Mouse (Mus musculus): Measurements from ENCODE around the gene Ctbp2. TPM values are rescaled to one million over a fixed set of nuclear protein-coding genes. Genes with fewer than 3 reads are reported as not detected.

The Ctbp2 gene
- total RNA-seq, 1 experiment: 241 TPM

DNA sequence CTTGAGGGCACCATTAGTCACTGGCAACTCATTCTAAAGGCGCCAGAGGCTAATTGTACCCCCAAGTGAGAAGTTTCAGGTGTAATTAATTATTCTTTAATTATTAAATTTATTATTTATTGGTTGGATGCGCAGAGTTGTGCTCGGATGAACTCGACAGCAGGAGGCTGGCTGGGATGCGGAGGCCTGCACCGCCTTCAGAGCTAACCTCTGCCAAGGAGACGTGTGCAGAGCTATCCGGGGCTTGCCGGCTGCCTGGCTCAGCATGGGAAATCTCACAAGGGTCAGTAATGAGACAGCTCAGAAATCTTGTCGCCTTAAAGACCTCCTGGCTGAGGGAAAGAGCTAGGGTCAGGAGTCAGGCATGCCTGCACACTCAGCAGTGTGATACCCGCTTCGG is 31.5 kb upstream of the Ctbp2 start:
- Histone ChIP-seq H3K4me1 (ENCODE audit: control insufficient read depth in 2 of 2, insufficient read depth in 2 of 2, low read length in 2 of 2, poor library complexity in 1 of 2) (no peaks in the 10 kb centered on the region), H3K36me3 (ENCODE audit: control insufficient read depth, insufficient read depth, low read length, poor library complexity, severe bottlenecking) (no peaks in the 10 kb centered on the region), H3K9ac (ENCODE audit: insufficient read depth, low read depth, low read length, poor library complexity, severe bottlenecking) (no peak overlapping the region), H3K9me3 (ENCODE audit: control insufficient read depth, insufficient read depth, low read depth, low read length) (no peaks in the 10 kb centered on the region), H3K27ac (ENCODE audit: insufficient read depth, low read depth, low read length, poor library complexity, severe bottlenecking) (no peak overlapping the region), H3K4me3 (ENCODE audit: insufficient read depth in 1 of 2, low read depth in 1 of 2, low read length in 2 of 2, poor library complexity in 1 of 2, severe bottlenecking in 1 of 2) (no peak overlapping the region)
- TF ChIP-seq ZC3H11A (IDR thresholded peaks at IDR 0.05; ENCODE audit: borderline replicate concordance, low read depth, low read length) (no peak), CHD2 (IDR thresholded peaks at IDR 0.05; ENCODE audit: low read depth, low read length) (no peak)
- in situ Hi-C loops (cut with MboI; ENCODE audit: low sequenced_read_pairs in 2 of 2, unreplicated experiment in 2 of 2): no loop called here
- DNase-seq (ENCODE audit: low read depth, low spot score): no peak

DNA sequence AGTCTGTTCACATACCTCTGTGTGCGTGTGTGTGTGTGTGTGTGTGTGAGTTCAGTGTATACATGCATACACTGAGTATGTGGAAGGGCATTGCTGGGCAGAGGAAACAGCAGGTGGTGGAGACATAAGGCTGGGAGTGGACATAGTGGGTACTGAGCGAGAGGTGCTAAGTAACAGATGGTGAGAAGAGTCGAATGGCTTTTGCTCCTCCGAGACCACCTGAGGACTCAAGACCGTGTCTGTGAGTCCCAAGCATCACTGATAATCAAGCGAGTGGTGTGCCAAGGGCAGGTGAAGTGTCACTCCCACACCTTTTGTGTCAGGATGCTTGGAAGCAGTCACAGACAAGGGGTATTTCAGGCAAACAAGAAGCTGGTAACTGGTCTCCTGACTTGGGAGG is 30.7 kb upstream of the Ctbp2 start:
- Histone ChIP-seq H3K4me3 (ENCODE audit: insufficient read depth in 1 of 2, low read depth in 1 of 2, low read length in 2 of 2, poor library complexity in 1 of 2, severe bottlenecking in 1 of 2) (no peak overlapping the region), H3K9ac (ENCODE audit: insufficient read depth, low read depth, low read length, poor library complexity, severe bottlenecking) (no peak overlapping the region), H3K9me3 (ENCODE audit: control insufficient read depth, insufficient read depth, low read depth, low read length) (no peaks in the 10 kb centered on the region), H3K27ac (ENCODE audit: insufficient read depth, low read depth, low read length, poor library complexity, severe bottlenecking) (no peak overlapping the region), H3K4me1 (ENCODE audit: control insufficient read depth in 2 of 2, insufficient read depth in 2 of 2, low read length in 2 of 2, poor library complexity in 1 of 2) (no peaks in the 10 kb centered on the region), H3K36me3 (ENCODE audit: control insufficient read depth, insufficient read depth, low read length, poor library complexity, severe bottlenecking) (no peaks in the 10 kb centered on the region)
- DNase-seq (ENCODE audit: low read depth, low spot score): no peak
- no peak for TF ChIP-seq MAFK (IDR thresholded peaks at IDR 0.05; ENCODE audit: insufficient read depth, low read depth, low read length)
- TF ChIP-seq ZNF384 (IDR thresholded peaks at IDR 0.05; ENCODE audit: low read depth, low read length): no peak
- TF ChIP-seq HCFC1 (IDR thresholded peaks at IDR 0.05; ENCODE audit: borderline replicate concordance, insufficient read depth, low read length): no peak
- no peak for TF ChIP-seq CHD2 (IDR thresholded peaks at IDR 0.05; ENCODE audit: low read depth, low read length)
- TF ChIP-seq ZC3H11A (IDR thresholded peaks at IDR 0.05; ENCODE audit: borderline replicate concordance, low read depth, low read length): no peak
- in situ Hi-C loops (cut with MboI; ENCODE audit: low sequenced_read_pairs in 2 of 2, unreplicated experiment in 2 of 2): no loop called here

GRCm38 (mm10) chr7:133139689-133140336 is 15.7 kb upstream of the Ctbp2 start:
- H3K9me3 ChIP-seq (ENCODE audit: control insufficient read depth, insufficient read depth, low read depth, low read length): no peaks in the 10 kb centered on the region
- DNase-seq (ENCODE audit: low read depth, low spot score): no peak
- H3K4me3 ChIP-seq (ENCODE audit: insufficient read depth in 1 of 2, low read depth in 1 of 2, low read length in 2 of 2, poor library complexity in 1 of 2, severe bottlenecking in 1 of 2): no peak overlapping the region
- no peak overlapping the region for H3K9ac ChIP-seq (ENCODE audit: insufficient read depth, low read depth, low read length, poor library complexity, severe bottlenecking)
- in situ Hi-C loops (cut with MboI; ENCODE audit: low sequenced_read_pairs in 2 of 2, unreplicated experiment in 2 of 2): no loop called here
- TF ChIP-seq ZC3H11A (IDR thresholded peaks at IDR 0.05; ENCODE audit: borderline replicate concordance, low read depth, low read length): no peak
- TF ChIP-seq MAFK (IDR thresholded peaks at IDR 0.05; ENCODE audit: insufficient read depth, low read depth, low read length): no peak
- no peak for TF ChIP-seq CHD2 (IDR thresholded peaks at IDR 0.05; ENCODE audit: low read depth, low read length)
- TF ChIP-seq HCFC1 (IDR thresholded peaks at IDR 0.05; ENCODE audit: borderline replicate concordance, insufficient read depth, low read length): no peak
- TF ChIP-seq ZNF384 (IDR thresholded peaks at IDR 0.05; ENCODE audit: low read depth, low read length): no peak
- no peak overlapping the region for H3K27ac ChIP-seq (ENCODE audit: insufficient read depth, low read depth, low read length, poor library complexity, severe bottlenecking)
- H3K36me3 ChIP-seq (ENCODE audit: control insufficient read depth, insufficient read depth, low read length, poor library complexity, severe bottlenecking): no peaks in the 10 kb centered on the region
- H3K4me1 ChIP-seq (ENCODE audit: control insufficient read depth in 2 of 2, insufficient read depth in 2 of 2, low read length in 2 of 2, poor library complexity in 1 of 2): no peaks in the 10 kb centered on the region

DNA sequence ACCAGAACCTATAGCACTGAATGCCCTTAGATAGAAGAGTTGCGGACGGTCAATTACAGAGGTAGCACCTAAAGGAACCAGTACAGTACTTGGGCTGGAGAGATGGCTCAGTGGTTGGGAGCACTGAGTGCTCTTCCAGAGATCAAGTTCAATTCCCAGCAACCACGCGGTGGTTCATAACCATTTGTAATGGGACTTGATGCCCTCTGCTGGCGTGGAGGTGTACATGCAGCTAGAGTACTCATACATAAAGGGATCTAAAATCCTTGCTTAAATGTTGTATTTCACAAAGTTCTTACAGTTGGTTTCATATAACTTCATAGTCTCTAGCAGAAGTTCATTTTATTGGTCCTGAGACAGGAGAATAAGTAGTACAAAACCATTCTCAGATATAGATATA is 9.4 kb upstream of the Ctbp2 start:
- H3K27ac ChIP-seq (ENCODE audit: insufficient read depth, low read depth, low read length, poor library complexity, severe bottlenecking): no peak overlapping the region
- DNase-seq (ENCODE audit: low read depth, low spot score): no peak
- in situ Hi-C loops (cut with MboI; ENCODE audit: low sequenced_read_pairs in 2 of 2, unreplicated experiment in 2 of 2): no loop called here
- TF ChIP-seq ZC3H11A (IDR thresholded peaks at IDR 0.05; ENCODE audit: borderline replicate concordance, low read depth, low read length) (peak; percentile 78; the same call in 1 of the 2 replicates), HCFC1 (IDR thresholded peaks at IDR 0.05; ENCODE audit: borderline replicate concordance, insufficient read depth, low read length) (no peak)
- no peak overlapping the region for H3K9ac ChIP-seq (ENCODE audit: insufficient read depth, low read depth, low read length, poor library complexity, severe bottlenecking)
- no peaks in the 10 kb centered on the region for H3K9me3 ChIP-seq (ENCODE audit: control insufficient read depth, insufficient read depth, low read depth, low read length)
- H3K36me3 ChIP-seq (ENCODE audit: control insufficient read depth, insufficient read depth, low read length, poor library complexity, severe bottlenecking): no peaks in the 10 kb centered on the region
- no peaks in the 10 kb centered on the region for H3K4me1 ChIP-seq (ENCODE audit: control insufficient read depth in 2 of 2, insufficient read depth in 2 of 2, low read length in 2 of 2, poor library complexity in 1 of 2)
- no peak overlapping the region for H3K4me3 ChIP-seq (ENCODE audit: insufficient read depth in 1 of 2, low read depth in 1 of 2, low read length in 2 of 2, poor library complexity in 1 of 2, severe bottlenecking in 1 of 2)

DNA sequence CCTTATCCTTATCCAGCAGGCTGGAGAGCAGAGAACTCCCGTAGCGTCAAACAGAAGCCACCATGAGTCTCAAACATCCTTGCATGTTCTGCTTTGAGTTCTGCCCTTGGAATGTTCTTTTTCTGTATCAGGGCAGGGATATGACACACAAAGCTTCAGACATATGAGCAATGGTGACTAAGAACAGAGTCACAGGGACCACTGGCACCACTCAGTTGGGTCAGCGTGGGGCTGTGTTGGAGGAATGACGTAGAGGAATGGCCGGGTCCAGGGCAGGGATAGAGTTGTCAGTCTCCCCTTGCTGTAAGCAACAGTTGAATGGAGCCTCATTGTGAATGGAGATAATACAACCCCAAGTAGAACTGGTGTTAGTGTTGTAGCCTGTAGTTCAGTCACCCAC is 8.5 kb upstream of the Ctbp2 start:
- H3K9me3 ChIP-seq (ENCODE audit: control insufficient read depth, insufficient read depth, low read depth, low read length): no peaks in the 10 kb centered on the region
- TF ChIP-seq ZNF384 (IDR thresholded peaks at IDR 0.05; ENCODE audit: low read depth, low read length) (no peak), ZC3H11A (IDR thresholded peaks at IDR 0.05; ENCODE audit: borderline replicate concordance, low read depth, low read length) (no peak), CHD2 (IDR thresholded peaks at IDR 0.05; ENCODE audit: low read depth, low read length) (no peak), HCFC1 (IDR thresholded peaks at IDR 0.05; ENCODE audit: borderline replicate concordance, insufficient read depth, low read length) (no peak), MAFK (IDR thresholded peaks at IDR 0.05; ENCODE audit: insufficient read depth, low read depth, low read length) (no peak)
- in situ Hi-C loops (cut with MboI; ENCODE audit: low sequenced_read_pairs in 2 of 2, unreplicated experiment in 2 of 2): no loop called here
- no peak overlapping the region for H3K4me3 ChIP-seq (ENCODE audit: insufficient read depth in 1 of 2, low read depth in 1 of 2, low read length in 2 of 2, poor library complexity in 1 of 2, severe bottlenecking in 1 of 2)
- H3K9ac ChIP-seq (ENCODE audit: insufficient read depth, low read depth, low read length, poor library complexity, severe bottlenecking): no peak overlapping the region
- no peak for DNase-seq (ENCODE audit: low read depth, low spot score)
- H3K36me3 ChIP-seq (ENCODE audit: control insufficient read depth, insufficient read depth, low read length, poor library complexity, severe bottlenecking): no peaks in the 10 kb centered on the region
- H3K27ac ChIP-seq (ENCODE audit: insufficient read depth, low read depth, low read length, poor library complexity, severe bottlenecking): no peak overlapping the region
- no peaks in the 10 kb centered on the region for H3K4me1 ChIP-seq (ENCODE audit: control insufficient read depth in 2 of 2, insufficient read depth in 2 of 2, low read length in 2 of 2, poor library complexity in 1 of 2)
